Mouse (Mus musculus) ES-Bruce4 (cell line): ENCODE data around the gene Nrsn1. TPM values are rescaled to one million over a fixed set of nuclear protein-coding genes. Genes with fewer than 3 reads are reported as not detected.
A peak's percentile ranks its signal among the peaks of the same experiment; 100 is the strongest.
"Not testable (repeated sequence)": the region's sequence is repeated elsewhere in the genome, so short reads cannot be mapped to it uniquely, and the experiment has no call there.

ENCODE experiments used
- H3K27ac ChIP-seq: 2 replicates; pipeline ENCODE4 v1.5.1; 2012; ENCODE audit warnings: low read length, inconsistent platforms; ENCODE audit not compliant: insufficient read depth
- H3K27me3 ChIP-seq: 2 replicates; pipeline ENCODE4 v1.6.1; 2012; ENCODE audit warnings: mild to moderate bottlenecking, low read length, inconsistent platforms; ENCODE audit not compliant: control insufficient read depth, poor library complexity, insufficient read depth, severe bottlenecking
- H3K36me3 ChIP-seq: 2 replicates; pipeline ENCODE4 v1.6.1; 2012; ENCODE audit warnings: inconsistent platforms, mild to moderate bottlenecking, low read length, moderate library complexity; ENCODE audit not compliant: control insufficient read depth, poor library complexity, insufficient read depth, severe bottlenecking
- H3K4me1 ChIP-seq: one replicate; pipeline ENCODE4 v1.8.1; 2011; ENCODE audit warnings: low read length; ENCODE audit not compliant: control insufficient read depth, insufficient read depth
- H3K4me3 ChIP-seq: 2 replicates; pipeline ENCODE4 v1.5.1; 2011; ENCODE audit warnings: low read depth, mild to moderate bottlenecking, low read length
- H3K9ac ChIP-seq: 2 replicates; pipeline ENCODE4 v1.6.1; 2012; ENCODE audit warnings: low read depth, mild to moderate bottlenecking, inconsistent platforms; ENCODE audit not compliant: poor library complexity, severe bottlenecking
- H3K9me3 ChIP-seq: replicated peaks from 2 replicates; pipeline ENCODE4 v1.6.1; 2012; ENCODE audit warnings: mild to moderate bottlenecking, low read length, inconsistent platforms; ENCODE audit not compliant: control insufficient read depth, poor library complexity, insufficient read depth, severe bottlenecking
- CTCF ChIP-seq: IDR thresholded peaks from one replicate; pipeline ENCODE4 v1.8.1; 2011; ENCODE audit warnings: low read depth, low read length
- EP300 ChIP-seq: IDR thresholded peaks from 2 replicates; pipeline ENCODE4 v1.6.1; 2011; ENCODE audit warnings: low read depth, low read length; ENCODE audit not compliant: insufficient read depth
- POLR2A ChIP-seq: IDR thresholded peaks from one replicate; pipeline ENCODE4 v1.8.1; 2011; ENCODE audit warnings: low read length; ENCODE audit not compliant: insufficient read depth
- polyA plus RNA-seq: library from polyadenylated mRNA; stranded (reverse); fragments of >200 nt; gene quantifications from 2 replicates; pipeline ENCODE4 v1.2.4, GENCODE M21; 2011; ENCODE audit warnings: low read depth; ENCODE audit not compliant: missing spikeins, insufficient read depth, insufficient read length

Nrsn1 gene
- 4.0 and 5.0 TPM in 2 replicates for polyA plus RNA-seq

DNA sequence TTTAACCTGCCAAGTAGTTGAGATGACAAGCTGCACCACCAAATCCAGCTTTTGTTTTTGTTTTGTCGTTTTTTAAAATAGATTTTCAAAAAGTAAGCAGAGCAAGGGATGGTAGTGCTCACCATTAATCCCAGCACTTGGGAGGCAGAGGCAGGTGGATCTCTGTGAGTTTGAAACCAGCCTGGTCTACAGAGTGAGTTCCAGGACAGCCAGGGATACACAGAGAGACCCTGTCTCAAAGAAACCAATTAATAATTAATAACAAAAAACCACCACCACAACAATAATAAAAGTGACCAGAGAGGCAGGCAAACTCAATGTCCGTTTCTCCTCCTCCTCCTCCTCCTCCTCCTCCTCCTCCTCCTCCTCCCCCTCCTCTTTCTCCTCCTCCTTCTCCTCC lies at the start of gene Nrsn1:
Gene Nrsn1 (minus strand): TSS at position 101 of the 400 bp plus-strand sequence.
- H3K9me3 ChIP-seq, H3K36me3 ChIP-seq, H3K9ac ChIP-seq, H3K4me1 ChIP-seq, H3K27me3 ChIP-seq: not testable (repeated sequence)
- H3K27ac ChIP-seq = 0 out of 2 replicates have a peak within 1 kb of the TSS, but pooled peaks have one; percentile 32
- peak within 1 kb of the TSS; percentile 70 for H3K4me3 ChIP-seq

DNA sequence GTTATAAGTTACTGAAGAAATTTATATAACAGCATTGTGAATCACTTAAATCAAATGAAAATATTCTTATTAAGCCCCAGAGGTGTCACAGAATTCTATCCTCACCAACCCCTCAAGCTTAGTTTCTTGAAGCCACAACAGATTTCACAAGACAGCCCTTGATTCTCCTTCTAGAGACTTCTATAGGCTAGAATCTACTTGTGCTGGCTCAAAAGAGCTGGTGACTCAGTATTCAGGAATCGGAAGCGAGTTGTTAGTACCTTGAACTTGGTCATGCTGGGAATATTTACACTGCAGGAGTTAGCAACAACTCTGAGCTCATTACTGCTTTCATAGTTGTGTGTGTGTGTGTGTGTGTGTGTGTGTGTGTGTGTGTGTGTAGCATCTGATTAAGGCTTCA lies 41.8 kb upstream of the Nrsn1 start:
- H3K4me3 ChIP-seq = no peak overlapping the region
- no peaks in the 10 kb centered on the region for H3K4me1 ChIP-seq
- H3K36me3 ChIP-seq = no peaks in the 10 kb centered on the region
- H3K9me3 ChIP-seq = no peaks in the 10 kb centered on the region
- TF ChIP-seq EP300 (no peak), POLR2A (no peak), CTCF (no peak)
- H3K27me3 ChIP-seq = no peaks in the 10 kb centered on the region
- H3K27ac ChIP-seq = no peak overlapping the region
- no peak overlapping the region for H3K9ac ChIP-seq

DNA sequence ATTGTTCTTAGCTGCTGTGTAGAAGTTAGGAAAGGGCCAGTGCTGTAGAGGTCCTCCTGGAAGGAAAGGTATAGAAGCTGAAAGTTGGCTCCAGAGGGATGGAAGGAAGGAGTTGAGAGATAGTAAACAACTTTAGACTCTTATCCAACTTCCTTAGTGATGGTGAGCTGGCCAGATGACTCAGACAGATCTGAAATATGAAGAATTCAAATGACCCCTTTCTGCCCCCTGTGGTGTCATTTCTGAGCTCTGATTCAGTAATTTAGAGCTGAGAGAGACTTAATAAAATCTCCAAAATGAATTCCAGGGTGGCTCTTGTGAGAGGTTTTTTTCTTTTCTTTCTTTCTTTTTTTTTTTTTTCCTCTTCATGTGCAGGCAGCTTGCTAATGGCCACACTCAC lies 39.8 kb upstream of the Nrsn1 start:
- no peaks in the 10 kb centered on the region for H3K4me1 ChIP-seq
- H3K27me3 ChIP-seq = no peaks in the 10 kb centered on the region
- no peak overlapping the region for H3K9ac ChIP-seq
- no peak overlapping the region for H3K27ac ChIP-seq
- H3K36me3 ChIP-seq = no peaks in the 10 kb centered on the region
- H3K4me3 ChIP-seq = no peak overlapping the region
- H3K9me3 ChIP-seq = no peaks in the 10 kb centered on the region
- TF ChIP-seq CTCF = no peak
- TF ChIP-seq EP300 = no peak
- no peak for TF ChIP-seq POLR2A

DNA sequence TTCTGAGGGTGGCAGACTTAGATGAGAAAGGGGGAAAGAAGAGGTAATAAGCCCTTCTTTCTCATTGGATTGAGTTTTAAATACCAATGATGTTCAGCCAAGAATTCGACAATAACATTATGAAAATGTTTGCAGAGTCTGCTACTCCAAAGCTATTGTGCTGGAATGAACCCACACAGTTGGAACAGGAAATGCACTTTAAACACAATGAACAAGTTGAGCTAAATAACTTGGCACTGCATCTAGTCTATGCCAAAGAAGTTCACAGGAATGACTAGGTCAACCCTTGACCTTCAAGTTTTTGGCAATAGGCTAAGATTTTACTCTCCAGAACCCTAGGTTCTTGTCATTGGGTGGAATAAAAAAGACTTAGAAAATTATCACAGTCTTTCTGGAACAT lies 18.4 kb upstream of the Nrsn1 start:
- no peak overlapping the region for H3K27ac ChIP-seq
- no peaks in the 10 kb centered on the region for H3K4me1 ChIP-seq
- no peak for TF ChIP-seq POLR2A
- no peak for TF ChIP-seq EP300
- no peak for TF ChIP-seq CTCF
- H3K4me3 ChIP-seq = no peak overlapping the region
- H3K9ac ChIP-seq = no peak overlapping the region
- no peaks in the 10 kb centered on the region for H3K27me3 ChIP-seq
- no peaks in the 10 kb centered on the region for H3K36me3 ChIP-seq
- no peaks in the 10 kb centered on the region for H3K9me3 ChIP-seq

DNA sequence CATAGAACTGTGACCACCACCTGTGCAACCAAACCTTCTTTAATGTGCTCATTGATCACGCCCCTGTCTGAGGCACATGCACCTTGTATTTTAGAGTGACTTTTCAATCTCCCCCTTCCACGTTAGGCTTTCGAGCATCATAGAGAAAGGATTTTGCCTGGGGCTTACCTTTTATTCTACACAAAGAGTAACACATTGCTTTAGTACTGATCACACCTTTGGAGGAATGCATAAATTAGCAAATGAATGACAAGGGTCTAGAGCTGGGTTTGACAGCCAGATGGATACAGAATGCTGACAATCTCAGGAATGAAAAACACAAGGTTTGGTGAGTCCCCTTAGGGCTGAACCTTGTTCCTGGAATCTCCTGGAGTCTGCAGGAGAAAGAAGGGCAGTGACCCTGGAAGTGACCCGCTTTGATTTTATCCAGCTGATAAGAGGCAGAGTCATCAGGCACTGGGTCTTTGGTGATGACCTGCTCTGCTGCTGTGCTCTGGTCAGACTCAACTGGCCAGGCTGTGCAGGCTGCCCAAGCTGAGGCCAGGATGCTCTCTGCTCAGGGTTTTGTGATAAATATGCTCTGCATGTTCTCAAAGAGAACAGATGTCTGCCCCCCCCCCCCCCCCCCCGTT lies 4.7 kb upstream of the Nrsn1 start:
- Histone ChIP-seq H3K4me1 (no peaks in the 10 kb centered on the region), H3K27me3 (no peaks in the 10 kb centered on the region), H3K36me3 (no peaks in the 10 kb centered on the region), H3K9me3 (no peaks in the 10 kb centered on the region), H3K4me3 (no peak overlapping the region), H3K9ac (no peak overlapping the region), H3K27ac (peak overlapping the region; percentile 92)
- TF ChIP-seq EP300 = peak; percentile 91
- no peak for TF ChIP-seq CTCF

DNA sequence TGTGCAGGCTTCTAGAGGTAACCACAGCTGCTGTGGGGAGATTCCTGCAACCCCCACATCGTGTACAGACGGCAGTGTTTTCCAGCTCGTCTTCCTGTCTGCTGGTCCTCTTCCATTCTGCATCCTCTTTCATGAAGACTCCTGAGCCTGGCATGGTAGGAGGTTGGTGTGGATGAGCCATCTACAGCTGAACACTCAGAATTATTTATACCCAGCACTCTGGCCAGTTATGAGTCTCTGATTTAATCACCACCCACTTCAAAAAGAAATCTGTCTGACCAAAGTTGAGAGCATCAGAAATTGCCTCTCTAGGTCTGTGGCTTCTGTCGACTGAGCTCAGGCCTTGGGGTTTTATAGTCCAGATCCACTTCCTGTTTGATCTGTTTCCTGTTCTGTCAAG lies 1.9 kb upstream of the Nrsn1 start:
- H3K27ac ChIP-seq = no peak overlapping the region
- H3K4me1 ChIP-seq = no peaks in the 10 kb centered on the region
- H3K4me3 ChIP-seq = no peak overlapping the region
- no peaks in the 10 kb centered on the region for H3K36me3 ChIP-seq
- H3K9me3 ChIP-seq = no peaks in the 10 kb centered on the region
- no peaks in the 10 kb centered on the region for H3K27me3 ChIP-seq
- TF ChIP-seq POLR2A (no peak), CTCF (no peak), EP300 (no peak)
- H3K9ac ChIP-seq = no peak overlapping the region
